Mouse (Mus musculus) macrophage (primary cell): ENCODE measurements around the gene Grm1. TPM values are rescaled to one million over a fixed set of nuclear protein-coding genes. Genes with fewer than 3 reads are reported as not detected.
"Not testable (repeated sequence)": the region's sequence is repeated elsewhere in the genome, so short reads cannot be mapped to it uniquely, and the experiment has no call there.

Experiments
- H3K27ac ChIP-seq: fragments of 350-480 bp; formaldehyde crosslinking; 2 replicates; pipeline ENCODE4 v1.9.0; 2021
- H3K36me3 ChIP-seq: fragments of 350-480 bp; formaldehyde crosslinking; 2 replicates; pipeline ENCODE4 v1.9.0; 2021; ENCODE audit errors: inconsistent target
- H3K4me3 ChIP-seq: fragments of 350-480 bp; formaldehyde crosslinking; 2 replicates; pipeline ENCODE4 v1.9.0; 2021; ENCODE audit errors: inconsistent target
- H3K79me2 ChIP-seq: fragments of 350-480 bp; formaldehyde crosslinking; 2 replicates; pipeline ENCODE4 v1.9.0; 2021; ENCODE audit errors: inconsistent target
- WGBS: methylation state at CpG from one replicate; pipeline ENCODE4 v1.1.7; 2026; ENCODE audit warnings: inconsistent platforms; ENCODE audit not compliant: missing documents; 5-methylcytosine and 5-hydroxymethylcytosine counted together
- polyA plus RNA-seq: library from polyadenylated mRNA; stranded (reverse); fragments of 250-400 nt; gene quantifications from 3 replicates; pipeline ENCODE4 v1.2.4, GENCODE M21; 2018; ENCODE audit warnings: inconsistent platforms
- total RNA-seq, 78 experiments: library from RNA; depleted of rRNA; stranded (reverse); fragments of 250-400 nt; gene quantifications; 1 replicate in 9 of 78; 2 replicates in 24 of 78; 3 replicates in 43 of 78; 4 replicates in 2 of 78; pipeline ENCODE4 v1.2.4; 2018; ENCODE audit warnings: inconsistent platforms in 56 of 78

Gene Grm1
- not detected for total RNA-seq (2018; cell fraction: chromatin; rRNA removed)
- total RNA-seq (2018; cell fraction: cytosol; rRNA removed): not detected
- total RNA-seq (2018; cell fraction: nucleus; rRNA removed): not detected
- polyA plus RNA-seq: not detected in 3 replicates

GRCm38 (mm10) chr10:11081611-11082398 is at the start of gene Grm1:
Gene Grm1 (minus strand): TSS chr10:11082356.
- no peaks in the 10 kb centered on the region for H3K79me2 ChIP-seq
- no peaks in the 10 kb centered on the region for H3K36me3 ChIP-seq
- 11% methylated on average over 30 of the region's 32 CpGs for WGBS
- no peak within 1 kb of the TSS for H3K27ac ChIP-seq
- no peak within 1 kb of the TSS for H3K4me3 ChIP-seq

GRCm38 (mm10) chr10:11121781-11122180 is 39.6 kb upstream of the Grm1 start:
- H3K36me3 ChIP-seq: no peaks in the 10 kb centered on the region

GRCm38 (mm10) chr10:11098475-11099044 is 16.4 kb upstream of the Grm1 start:
- 100% methylated on average over 4 of the region's 4 CpGs for WGBS
- Histone ChIP-seq H3K27ac (no peak overlapping the region), H3K36me3 (no peaks in the 10 kb centered on the region), H3K79me2 (no peaks in the 10 kb centered on the region), H3K4me3 (no peak overlapping the region)

More at GRCm38 (mm10) chr10:11121781-11122180, 39.6 kb upstream of the Grm1 start:
- no peaks in the 10 kb centered on the region for H3K79me2 ChIP-seq
- 91% methylated on average over 2 of the region's 2 CpGs for WGBS
- H3K4me3 ChIP-seq: no peak overlapping the region
- H3K27ac ChIP-seq: no peak overlapping the region

- WGBS: 80% methylated on average over 3 of the region's 3 CpGs
- H3K4me3 ChIP-seq: no peak overlapping the region
- H3K36me3 ChIP-seq: no peaks in the 10 kb centered on the region
- no peak overlapping the region for H3K27ac ChIP-seq
- H3K79me2 ChIP-seq: no peaks in the 10 kb centered on the region
These were observed 4.2 kb upstream of the Grm1 start for GRCm38 (mm10) chr10:11086348-11086747.

- H3K27ac ChIP-seq: no peak overlapping the region
- WGBS: 18% methylated on average over 25 of the region's 25 CpGs
- H3K36me3 ChIP-seq: no peaks in the 10 kb centered on the region
- H3K4me3 ChIP-seq: no peak overlapping the region
- no peaks in the 10 kb centered on the region for H3K79me2 ChIP-seq
These were observed 1.2 kb downstream of the Grm1 start for GRCm38 (mm10) chr10:11080725-11081610.

GRCm38 (mm10) chr10:11080013-11080724 is 2.0 kb downstream of the Grm1 start:
- Histone ChIP-seq H3K27ac (no peak overlapping the region), H3K36me3 (no peaks in the 10 kb centered on the region), H3K4me3 (no peak overlapping the region), H3K79me2 (no peaks in the 10 kb centered on the region)
- WGBS: 19% methylated on average over 33 of the region's 33 CpGs

- WGBS: 79% methylated on average over 8 of the region's 8 CpGs
- Histone ChIP-seq H3K4me3 (no peak overlapping the region), H3K27ac (no peak overlapping the region), H3K36me3 (no peaks in the 10 kb centered on the region), H3K79me2 (no peaks in the 10 kb centered on the region)
These were observed 2.6 kb downstream of the Grm1 start for GRCm38 (mm10) chr10:11079506-11079905.

GRCm38 (mm10) chr10:11065136-11065535 is 17.0 kb downstream of the Grm1 start:
- WGBS: 83% methylated on average over 2 of the region's 2 CpGs
- Histone ChIP-seq H3K79me2 (no peaks in the 10 kb centered on the region), H3K27ac (no peak overlapping the region), H3K4me3 (no peak overlapping the region), H3K36me3 (no peaks in the 10 kb centered on the region)

GRCm38 (mm10) chr10:11061318-11062071 is 20.7 kb downstream of the Grm1 start:
- Histone ChIP-seq H3K79me2 (no peaks in the 10 kb centered on the region), H3K27ac (no peak overlapping the region), H3K4me3 (no peak overlapping the region), H3K36me3 (no peaks in the 10 kb centered on the region)
- WGBS: 79% methylated on average over 10 of the region's 10 CpGs

- no peak overlapping the region for H3K4me3 ChIP-seq
- no peaks in the 10 kb centered on the region for H3K79me2 ChIP-seq
- 95% methylated on average over 7 of the region's 7 CpGs for WGBS
- H3K36me3 ChIP-seq: no peaks in the 10 kb centered on the region
- no peak overlapping the region for H3K27ac ChIP-seq
These were observed 32.8 kb downstream of the Grm1 start for GRCm38 (mm10) chr10:11049361-11049760.

- not testable (repeated sequence) for H3K36me3 ChIP-seq, H3K4me3 ChIP-seq, H3K27ac ChIP-seq, H3K79me2 ChIP-seq
- 84% methylated on average over 8 of the region's 13 CpGs for WGBS
These were observed 36.7 kb downstream of the Grm1 start for GRCm38 (mm10) chr10:11045421-11045820.

GRCm38 (mm10) chr10:11044455-11045106 is 37.6 kb downstream of the Grm1 start:
- Histone ChIP-seq H3K36me3 (no peaks in the 10 kb centered on the region), H3K4me3 (no peak overlapping the region), H3K79me2 (no peaks in the 10 kb centered on the region), H3K27ac (no peak overlapping the region)
- 88% methylated on average over 1 of the region's 1 CpGs for WGBS

GRCm38 (mm10) chr10:11039323-11039722 is 42.8 kb downstream of the Grm1 start:
- no peaks in the 10 kb centered on the region for H3K36me3 ChIP-seq
- no peak overlapping the region for H3K27ac ChIP-seq
- H3K4me3 ChIP-seq: no peak overlapping the region
- H3K79me2 ChIP-seq: no peaks in the 10 kb centered on the region
